Comparison of ENCODE assay signal across 7 mouse cellular contexts in genomic region chr3:58636406-58637295, GRCm38 (mm10). TPM values are rescaled to one million over a fixed set of nuclear protein-coding genes. Genes with fewer than 3 reads are reported as not detected.
DNase-seq lines count a peak whose midpoint lies in the region; ATAC-seq lines count a peak whose summit lies in the region.

Gene Erich6, minus strand, starts transcription at chr3:58637207.

- H3K4me3 ChIP-seq in intestine, embryonic 15.5 days (replicated peaks) = peak within 1 kb of the TSS; percentile 52
- peak within 1 kb of the TSS; percentile 50 for H3K4me3 ChIP-seq in limb, embryonic 13.5 days
- H3K4me3 ChIP-seq in midbrain, embryonic 12.5 days = peak within 1 kb of the TSS; percentile 55
- peak within 1 kb of the TSS; percentile 37 for H3K4me3 ChIP-seq in stomach, embryonic 14.5 days (ENCODE audit: low read depth, low read length)

- H3K27me3 ChIP-seq in intestine, embryonic 15.5 days (replicated peaks) = no peaks in the 10 kb centered on the region
- H3K27me3 ChIP-seq in limb, embryonic 13.5 days = no peaks in the 10 kb centered on the region
- H3K27me3 ChIP-seq in midbrain, embryonic 12.5 days = no peaks in the 10 kb centered on the region
- H3K27me3 ChIP-seq in stomach, embryonic 14.5 days (ENCODE audit: control insufficient read depth, insufficient read depth, low read length) = no peaks in the 10 kb centered on the region

- peak; percentile 94 for ATAC-seq in intestine, embryonic 15.5 days
- ATAC-seq in limb, embryonic 13.5 days (ENCODE audit: low FRiP score, low read depth) = peak; percentile 83
- ATAC-seq in midbrain, embryonic 12.5 days (ENCODE audit: low FRiP score, low read depth) = peak; percentile 86
- ATAC-seq in stomach, embryonic 14.5 days (ENCODE audit: insufficient number of reproducible peaks, insufficient read depth, low FRiP score, low read depth) = peak; percentile 80

- WGBS in intestine, embryonic 15.5 days = under 1% methylated on average over 34 of the region's 34 CpGs
- under 1% methylated on average over 34 of the region's 34 CpGs for WGBS in limb, embryonic 13.5 days
- under 1% methylated on average over 34 of the region's 34 CpGs for WGBS in midbrain, embryonic 12.5 days
- under 1% methylated on average over 34 of the region's 34 CpGs for whole genome bisulfite sequencing in stomach, embryonic 14.5 days

- peak within 1 kb of the TSS; percentile 98 for H3K4me2 ChIP-seq in intestine, embryonic 15.5 days (replicated peaks)
- H3K4me2 ChIP-seq in limb, embryonic 13.5 days (replicated peaks) = peak within 1 kb of the TSS; percentile 87
- H3K4me2 ChIP-seq in midbrain, embryonic 12.5 days (replicated peaks) = peak within 1 kb of the TSS; percentile 92
- peak within 1 kb of the TSS; percentile 70 for H3K4me2 ChIP-seq in stomach, embryonic 14.5 days (replicated peaks; ENCODE audit: low read depth, low read length)

- H3K36me3 ChIP-seq in intestine, embryonic 15.5 days = no peaks in the 10 kb centered on the region
- H3K36me3 ChIP-seq in limb, embryonic 13.5 days = no peaks in the 10 kb centered on the region
- no peaks in the 10 kb centered on the region for H3K36me3 ChIP-seq in midbrain, embryonic 12.5 days
- H3K36me3 ChIP-seq in stomach, embryonic 14.5 days (ENCODE audit: control insufficient read depth, insufficient read depth, low read length) = no peaks in the 10 kb centered on the region

- H3K4me1 ChIP-seq in intestine, embryonic 15.5 days (replicated peaks) = 0 out of 2 replicates have a peak, but pooled peaks cover 3% of the 10 kb centered on the region
- H3K4me1 ChIP-seq in limb, embryonic 13.5 days = peaks cover 9% of the 10 kb centered on the region
- H3K4me1 ChIP-seq in midbrain, embryonic 12.5 days = peaks cover 11% of the 10 kb centered on the region
- H3K4me1 ChIP-seq in stomach, embryonic 14.5 days (ENCODE audit: control insufficient read depth, insufficient read depth, low read length) = no peaks in the 10 kb centered on the region

- H3K9me3 ChIP-seq in intestine, embryonic 15.5 days = no peaks in the 10 kb centered on the region
- no peaks in the 10 kb centered on the region for H3K9me3 ChIP-seq in limb, embryonic 13.5 days
- no peaks in the 10 kb centered on the region for H3K9me3 ChIP-seq in midbrain, embryonic 12.5 days
- no peaks in the 10 kb centered on the region for H3K9me3 ChIP-seq in stomach, embryonic 14.5 days (ENCODE audit: control insufficient read depth, low read depth, low read length)

- peak within 1 kb of the TSS; percentile 48 for H3K9ac ChIP-seq in intestine, embryonic 15.5 days
- peak within 1 kb of the TSS; percentile 65 for H3K9ac ChIP-seq in limb, embryonic 13.5 days
- H3K9ac ChIP-seq in midbrain, embryonic 12.5 days (replicated peaks) = peak within 1 kb of the TSS; percentile 59
- peak within 1 kb of the TSS; percentile 37 for H3K9ac ChIP-seq in stomach, embryonic 14.5 days (replicated peaks; ENCODE audit: low read depth, low read length)

- H3K27ac ChIP-seq in intestine, embryonic 15.5 days = 0 out of 2 replicates have a peak within 1 kb of the TSS, but pooled peaks have one; percentile 13
- H3K27ac ChIP-seq in limb, embryonic 13.5 days = no peak within 1 kb of the TSS
- H3K27ac ChIP-seq in midbrain, embryonic 12.5 days (replicated peaks) = peak within 1 kb of the TSS; percentile 11; the same call in 1 of the 2 replicates
- H3K27ac ChIP-seq in stomach, embryonic 14.5 days (ENCODE audit: low read length) = no peak within 1 kb of the TSS

- peak; percentile 63 to 84 for DNase-seq in adrenal gland, adult (ENCODE audit: inconsistent age in 2 of 2, low spot score in 1 of 2)
- peak; percentile 22 for DNase-seq in cerebellum, adult 8-10 months
- peak; percentile 11 to 14 for DNase-seq in frontal cortex, postnatal 10 days (ENCODE audit: low spot score in 2 of 2)

RNA-seq across cellular contexts. Expression of gene Erich6, which starts in this region (rescaled TPM):
- polyA plus RNA-seq in intestine, embryonic 15.5 days (2015; fragmentation: Nextera tagmentation; extraction: Ambion mirVana) = not detected in 2 replicates
- not detected in 2 replicates for polyA plus RNA-seq in limb, embryonic 13.5 days (2015; fragmentation: Nextera tagmentation; extraction: Ambion mirVana)
- polyA plus RNA-seq in midbrain, embryonic 12.5 days (2016; fragmentation: Nextera tagmentation; extraction: Ambion mirVana) = 0.08 and 0.20 TPM in 2 replicates
- not detected in 2 replicates for polyA plus RNA-seq in stomach, embryonic 14.5 days (2014; fragmentation: Nextera tagmentation; extraction: Ambion mirVana)

Comparison
In these comparisons a context has a peak if more than half of its experiments do, and no peak if none do; other contexts are left out.
1. Peak in ATAC-seq, H3K4me3 ChIP-seq, H3K27ac ChIP-seq, H3K9ac ChIP-seq and H3K4me2 ChIP-seq in intestine, embryonic 15.5 days; RNA of the gene not detected or under 1 TPM.
2. Peak in ATAC-seq, H3K4me3 ChIP-seq, H3K9ac ChIP-seq and H3K4me2 ChIP-seq in limb, embryonic 13.5 days; RNA of the gene not detected or under 1 TPM.
3. Peak in ATAC-seq, H3K4me3 ChIP-seq, H3K27ac ChIP-seq, H3K9ac ChIP-seq and H3K4me2 ChIP-seq in midbrain, embryonic 12.5 days; RNA of the gene not detected or under 1 TPM.
4. Peak in ATAC-seq, H3K4me3 ChIP-seq, H3K9ac ChIP-seq and H3K4me2 ChIP-seq in stomach, embryonic 14.5 days; RNA of the gene not detected or under 1 TPM.
5. DNase-seq: peak in every context shown above with its lines; median percentile 74 in adrenal gland, adult; 22 in cerebellum, adult 8-10 months; 12 in frontal cortex, postnatal 10 days.